Mouse (Mus musculus): ENCODE measurements around the gene Sept12. TPM values are rescaled to one million over a fixed set of nuclear protein-coding genes. Genes with fewer than 3 reads are reported as not detected.

Gene Sept12
- not detected for polyA plus RNA-seq (2017; shearing (Covaris generic))

DNA sequence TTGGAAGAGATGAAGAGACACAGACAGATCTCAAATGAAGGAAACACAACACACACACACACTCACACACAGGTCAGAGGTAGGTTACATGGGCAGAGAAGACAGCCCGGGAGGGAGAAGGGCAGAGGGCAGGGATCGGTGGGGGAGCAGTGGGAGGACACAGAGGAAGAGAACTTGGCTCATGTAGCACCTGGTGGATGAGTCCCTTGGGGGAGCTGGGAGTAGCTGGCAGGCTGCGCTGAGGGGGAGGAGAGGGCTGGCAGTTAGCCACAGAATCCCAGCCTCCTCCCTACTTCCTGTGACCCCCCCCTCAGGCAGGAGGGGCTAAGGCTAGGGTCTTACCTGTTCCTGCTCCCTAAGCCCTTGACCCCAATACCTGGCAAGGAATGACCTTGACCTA lies at the start of gene Sept12:
Sept12 (minus strand) TSS at position 300 of the 400 bp plus-strand sequence.
- no peak for ATAC-seq

DNA sequence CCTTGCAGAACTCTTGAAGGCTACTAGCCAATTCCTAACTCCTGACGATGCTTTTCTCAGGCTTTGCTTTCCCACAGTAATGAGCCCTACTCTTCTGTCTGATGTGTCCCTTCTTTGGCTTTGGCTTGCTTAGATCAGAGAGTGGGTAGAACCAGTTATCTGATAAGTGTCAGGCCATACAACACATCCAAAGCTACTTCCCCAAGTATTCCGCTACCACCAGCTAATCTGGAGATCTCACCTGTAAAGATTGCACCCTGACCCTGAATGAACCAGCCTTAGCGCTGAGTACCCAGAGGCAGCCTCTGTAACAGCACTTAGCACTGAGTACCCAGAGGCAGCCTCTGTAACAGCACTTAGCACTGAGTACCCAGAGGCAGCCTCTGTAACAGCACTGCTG lies 47.7 kb upstream of the Sept12 start:
- ATAC-seq, result no peak

DNA sequence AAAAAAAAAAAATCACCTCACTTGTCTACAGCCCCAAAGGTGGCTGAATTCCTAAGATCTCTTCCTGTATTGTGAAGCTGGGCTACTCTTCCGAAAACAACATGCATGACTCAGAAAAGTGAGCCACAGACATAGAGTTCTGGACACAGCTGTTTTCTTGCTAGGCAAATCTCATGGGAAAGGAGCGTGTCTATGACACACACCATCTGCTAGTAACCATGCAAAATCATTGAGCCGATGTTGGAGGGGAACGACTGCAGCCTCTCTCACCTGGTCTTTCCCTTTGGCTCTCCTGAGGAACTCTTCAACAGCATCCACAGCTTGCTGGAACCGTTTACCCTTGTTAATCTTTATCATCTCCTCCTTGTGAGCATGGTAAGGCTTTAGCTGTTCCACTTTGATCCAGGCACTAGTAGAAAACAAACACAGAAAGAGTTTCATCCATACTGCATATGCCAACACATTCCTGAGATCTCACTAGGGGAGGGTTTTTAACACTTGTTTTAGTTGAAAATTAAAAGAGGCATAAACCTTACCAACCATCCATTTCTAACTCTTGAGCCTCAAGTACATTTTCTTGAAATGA lies 39.1 kb upstream of the Sept12 start:
- ATAC-seq, result no peak

DNA sequence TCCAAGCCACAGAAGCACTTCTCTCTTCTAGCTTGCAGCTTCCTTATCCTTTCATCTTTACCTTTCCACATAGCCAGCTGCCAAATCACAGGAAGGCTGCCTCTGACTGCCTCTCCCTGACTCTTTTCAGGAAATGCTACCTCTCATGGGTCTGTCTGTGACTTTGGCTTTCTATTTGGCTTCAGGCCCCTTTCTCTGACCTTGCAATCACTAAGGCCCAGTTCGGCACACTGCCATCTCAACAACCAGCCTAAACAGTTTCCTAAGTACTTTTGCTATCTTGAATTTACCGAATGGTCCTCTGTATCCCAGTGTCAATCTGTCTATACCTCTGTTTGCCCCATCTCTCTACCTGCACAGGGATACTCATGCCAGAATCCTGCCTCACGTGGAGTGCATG lies 37.9 kb upstream of the Sept12 start:
- no peak for ATAC-seq

DNA sequence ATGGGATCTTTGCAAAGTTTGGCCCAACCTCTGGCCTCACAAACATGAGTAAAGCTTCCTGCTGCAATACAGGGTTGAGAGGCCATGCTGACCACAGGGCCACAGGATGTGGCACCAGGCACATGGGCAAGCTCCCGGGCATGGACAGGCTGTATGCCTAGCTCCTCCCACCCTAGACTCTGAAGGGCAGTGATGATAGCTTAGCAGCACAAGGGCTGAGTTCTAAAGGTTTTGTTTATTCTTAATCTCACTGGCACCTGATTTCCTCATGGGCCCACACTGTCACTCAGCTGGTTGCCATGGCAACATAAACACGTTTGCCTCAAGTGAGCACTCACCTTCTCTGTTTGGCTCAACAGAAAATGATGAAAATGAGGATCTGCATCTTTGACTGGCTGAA lies 32.2 kb upstream of the Sept12 start:
- ATAC-seq, result peak; percentile 60

DNA sequence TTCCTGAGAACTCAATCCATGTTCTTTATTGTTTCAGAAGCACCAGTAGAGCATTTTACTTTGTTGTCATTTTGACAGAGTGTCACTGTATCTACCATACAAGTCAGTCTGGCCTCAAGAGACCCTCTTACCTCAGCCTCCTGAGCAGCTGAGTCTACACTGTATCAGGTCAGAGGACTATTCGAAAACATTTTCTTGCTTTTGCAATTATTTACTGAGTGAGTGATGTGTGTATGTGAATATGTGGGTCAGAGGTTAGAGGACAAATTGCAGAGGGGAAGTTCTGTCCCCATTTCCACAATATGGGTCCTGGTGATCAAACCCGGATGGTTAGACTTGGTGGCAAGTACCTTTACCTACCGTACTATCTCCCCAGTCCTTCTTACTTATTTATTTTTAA lies 26.4 kb upstream of the Sept12 start:
- ATAC-seq, result no peak

DNA sequence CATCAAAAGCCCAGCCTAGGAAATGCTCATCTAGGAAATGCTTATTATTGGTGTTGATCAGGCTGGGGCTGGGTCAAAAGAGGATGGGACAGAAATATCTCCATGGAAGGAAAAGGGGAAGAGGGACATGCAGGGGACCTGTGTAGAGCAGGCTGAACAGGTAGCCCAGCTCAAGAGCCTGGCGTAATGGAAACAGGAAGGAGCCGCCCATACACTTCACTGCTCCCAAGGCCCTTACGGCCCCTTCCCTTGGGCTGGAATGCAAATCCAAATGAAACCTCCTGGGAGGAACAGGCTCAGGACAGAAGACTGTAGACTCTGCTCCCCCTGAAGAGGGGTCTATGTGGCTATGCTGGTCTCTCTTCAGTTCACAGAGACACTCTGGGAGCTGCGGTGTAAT lies 16.9 kb upstream of the Sept12 start:
- ATAC-seq, result no peak

DNA sequence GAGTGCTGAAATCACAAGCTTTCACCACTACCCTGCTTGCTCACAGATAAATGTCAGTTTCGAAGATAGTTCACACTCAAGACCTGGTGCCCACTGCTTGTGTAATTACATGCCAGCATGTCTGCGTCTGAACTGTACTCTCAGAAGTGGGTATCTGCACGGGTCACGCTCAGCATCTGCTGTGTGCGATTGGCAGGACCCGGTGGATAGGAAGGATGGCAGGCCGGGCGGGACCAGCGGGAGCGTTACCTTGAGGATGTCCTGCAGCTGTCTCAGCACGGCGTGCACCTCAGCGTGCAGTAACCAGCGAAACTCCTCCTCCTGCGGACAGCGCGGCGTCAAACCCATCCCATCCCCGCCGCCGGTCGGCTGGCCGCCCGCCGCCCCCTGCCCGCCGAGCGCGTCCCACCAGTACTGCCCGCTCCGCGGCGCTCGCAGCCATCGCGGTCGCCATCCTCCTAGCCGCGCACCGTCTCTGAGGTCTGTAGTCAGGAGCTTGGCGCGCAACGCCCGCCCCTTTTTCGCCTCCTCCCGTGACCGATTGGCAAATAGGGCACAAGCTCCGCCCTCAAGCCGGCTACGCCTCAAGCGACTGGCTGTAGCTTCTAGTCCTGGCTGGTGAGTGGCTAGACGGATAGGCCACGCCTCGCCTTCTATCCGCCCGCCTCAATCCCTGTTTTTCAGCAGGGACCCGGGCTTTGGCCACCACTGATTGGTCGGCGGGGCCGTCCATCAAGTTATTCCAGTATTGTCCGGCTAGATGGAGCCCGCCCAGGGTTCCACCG lies 15.6 kb upstream of the Sept12 start, which contains the start of gene Rogdi:
Rogdi (minus strand) TSS at position 500 of the 785 bp plus-strand sequence.
- peak; percentile 99 for ATAC-seq

DNA sequence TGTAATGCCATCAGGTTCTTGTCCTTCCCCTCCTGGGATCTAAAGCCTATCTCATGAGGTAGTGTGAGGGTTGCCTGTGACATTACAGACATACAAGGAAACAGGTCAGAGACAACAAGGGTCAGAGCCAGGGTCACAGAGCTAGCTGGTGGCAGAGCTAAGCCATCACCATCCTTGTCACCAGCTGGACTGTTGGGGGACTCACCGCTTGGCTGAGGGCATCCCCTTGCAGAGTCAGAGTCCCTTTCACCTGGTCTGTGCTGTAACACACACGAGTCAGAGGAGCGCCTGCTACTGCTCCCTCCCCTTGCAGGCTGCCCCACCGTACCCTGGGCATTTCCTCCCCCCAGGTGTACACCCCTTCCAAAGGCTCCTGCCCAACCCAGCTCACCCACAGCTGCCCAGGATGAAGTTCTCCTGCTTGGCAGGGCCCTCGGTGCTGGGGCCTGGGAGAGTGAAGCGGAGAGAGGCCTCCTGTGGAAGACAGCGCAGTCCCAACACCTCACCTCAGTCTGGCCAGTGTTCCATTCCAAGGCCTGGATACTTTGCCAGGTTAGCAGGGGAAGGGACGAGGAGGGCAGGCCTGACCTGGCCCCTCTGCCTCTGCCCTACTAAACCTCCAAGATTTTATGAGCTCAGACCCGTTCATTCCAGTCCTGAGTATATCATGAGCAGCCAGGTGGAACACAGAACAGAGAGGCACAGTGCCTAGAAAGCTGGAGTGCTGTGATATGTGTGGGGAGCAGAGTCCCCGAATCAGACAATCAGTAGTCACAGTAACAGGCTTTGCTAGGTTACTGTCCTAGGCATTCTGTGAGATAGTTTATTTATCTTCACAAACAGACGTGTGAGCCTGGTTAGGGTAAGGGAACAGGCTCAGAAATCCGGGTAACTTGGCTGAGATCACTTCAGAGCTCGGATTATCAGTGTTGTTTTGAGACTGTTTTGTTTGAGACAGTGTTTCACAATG lies 14.7 kb upstream of the Sept12 start:
- ATAC-seq, result no peak

DNA sequence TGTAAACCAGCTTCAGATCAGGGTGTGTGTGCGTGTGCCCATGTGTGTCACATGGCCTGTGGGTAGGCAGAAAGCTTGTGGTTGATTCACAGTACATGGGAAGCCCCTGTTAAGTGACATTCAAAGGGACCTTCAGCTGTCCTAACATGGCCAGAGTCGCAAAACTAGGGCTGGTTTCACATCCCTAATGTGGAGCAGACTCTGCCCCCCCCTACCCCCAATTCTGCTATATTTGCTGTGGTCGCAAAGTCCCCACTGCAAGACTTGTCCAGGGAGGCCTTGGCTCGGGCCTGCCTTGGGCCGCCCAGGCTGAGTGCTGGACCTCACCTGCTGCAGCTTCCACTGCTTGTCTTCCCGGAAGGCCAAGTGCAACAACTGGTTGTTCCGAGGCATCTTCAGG lies 13.6 kb upstream of the Sept12 start:
- no peak for ATAC-seq

DNA sequence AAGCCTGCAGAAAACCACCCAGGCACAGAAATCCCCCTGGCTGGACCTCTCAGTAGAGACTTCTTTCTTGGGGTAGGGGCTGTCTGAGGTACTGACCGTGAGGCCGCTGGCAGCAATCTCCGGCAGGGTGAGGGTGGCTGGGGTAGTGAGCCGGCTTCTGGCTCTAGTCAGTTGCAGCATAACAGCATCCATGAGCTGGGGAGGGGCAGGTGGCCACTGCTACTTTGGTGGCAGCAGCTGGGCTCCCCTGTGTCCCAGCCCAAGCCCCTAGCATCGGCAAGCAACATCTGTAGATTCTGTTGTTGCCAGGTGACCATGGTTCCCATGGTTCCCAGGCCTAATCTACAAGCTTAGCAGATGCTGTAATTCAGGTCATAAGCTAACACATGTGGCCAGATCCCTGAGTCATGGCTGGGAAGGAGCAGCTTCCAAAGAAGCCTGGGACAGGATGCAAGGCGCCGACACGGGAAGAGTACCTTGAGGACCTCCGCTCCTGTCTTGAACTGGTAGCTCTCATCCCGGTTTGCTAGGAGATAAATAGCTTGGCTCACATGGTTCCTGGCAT lies 12.8 kb upstream of the Sept12 start:
- no peak for ATAC-seq

DNA sequence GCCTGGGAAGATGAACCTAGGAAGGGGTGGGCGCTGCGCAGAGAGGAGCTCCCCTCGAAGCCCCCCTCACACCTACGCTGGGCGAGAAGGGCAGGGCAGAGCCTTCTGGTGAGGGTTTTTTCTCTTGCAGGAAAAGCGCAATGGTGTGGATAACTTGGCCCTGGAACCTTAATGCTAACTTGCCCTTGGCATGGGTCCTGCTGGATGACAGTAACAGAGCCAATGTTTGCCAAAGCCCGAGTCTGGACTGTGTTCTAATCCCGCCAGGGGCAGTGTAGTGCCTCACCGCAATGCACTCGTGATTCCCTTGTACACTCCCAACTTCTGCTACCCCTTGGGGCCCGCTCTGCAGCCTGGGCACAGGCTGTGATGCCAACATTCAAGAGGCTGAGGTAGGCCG lies 10.4 kb upstream of the Sept12 start:
- no peak for ATAC-seq

DNA sequence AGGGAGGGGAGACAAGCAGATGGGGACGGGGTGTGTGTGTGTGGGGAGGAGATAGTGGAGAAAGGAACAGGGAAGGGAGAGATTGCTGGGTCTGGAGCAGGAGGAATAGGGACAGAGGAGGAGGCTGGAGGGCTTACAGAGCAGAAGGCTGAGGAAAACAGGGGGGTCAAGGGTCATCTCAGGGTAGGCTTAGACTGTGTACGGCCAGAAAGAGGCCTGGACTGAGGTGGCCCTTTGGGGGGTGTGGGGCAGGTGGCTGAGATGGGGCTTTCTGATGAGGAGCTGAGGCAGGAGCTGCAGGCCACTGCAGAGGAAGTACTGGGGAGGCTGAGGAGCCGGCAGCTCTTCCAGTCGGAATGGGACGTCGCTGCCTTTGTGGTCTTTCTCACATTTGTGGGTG lies 9.8 kb upstream of the Sept12 start:
- no peak for ATAC-seq

DNA sequence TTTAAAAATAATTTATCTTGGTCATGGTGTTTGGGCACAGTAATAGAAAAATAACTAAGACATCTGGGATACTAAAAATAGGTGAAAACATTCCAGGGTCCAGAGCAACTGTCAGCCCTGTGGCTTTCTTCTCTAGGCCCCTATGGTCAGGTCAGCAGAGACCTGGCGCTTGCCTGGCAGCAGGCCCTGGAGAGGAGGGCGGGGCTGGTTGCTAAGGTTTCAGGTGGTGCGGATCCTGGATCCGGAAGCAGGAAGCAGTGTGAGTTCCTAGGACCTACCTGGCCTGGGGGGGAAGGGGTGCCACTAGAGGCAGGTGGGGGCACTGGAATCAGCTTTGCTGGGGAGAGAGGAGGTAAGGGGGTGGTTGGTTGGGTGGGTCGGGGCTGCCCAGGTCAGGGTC lies 9.4 kb upstream of the Sept12 start, which contains the start of gene Smim22:
Smim22 (plus strand) TSS at position 222 of the 400 bp plus-strand sequence.
- ATAC-seq, result no peak

DNA sequence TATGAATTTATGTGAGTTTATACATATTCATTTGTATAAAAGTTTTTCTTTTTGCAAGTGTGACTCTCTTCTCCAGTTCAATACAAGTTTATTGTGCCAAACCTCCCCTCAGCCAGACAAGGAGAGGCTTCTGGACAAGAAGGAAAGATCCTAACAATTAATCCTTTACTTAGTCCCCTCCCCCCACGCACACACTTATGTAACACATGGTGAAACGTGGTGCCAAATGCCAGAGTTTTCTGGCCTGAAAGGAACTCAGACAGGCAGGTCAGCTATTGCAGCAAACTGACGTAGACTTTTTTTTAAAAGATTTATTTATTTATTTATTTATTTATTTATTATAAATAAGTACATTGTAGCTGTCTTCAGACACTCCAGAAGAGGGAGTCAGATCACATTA lies 3.0 kb upstream of the Sept12 start:
- ATAC-seq, result no peak

DNA sequence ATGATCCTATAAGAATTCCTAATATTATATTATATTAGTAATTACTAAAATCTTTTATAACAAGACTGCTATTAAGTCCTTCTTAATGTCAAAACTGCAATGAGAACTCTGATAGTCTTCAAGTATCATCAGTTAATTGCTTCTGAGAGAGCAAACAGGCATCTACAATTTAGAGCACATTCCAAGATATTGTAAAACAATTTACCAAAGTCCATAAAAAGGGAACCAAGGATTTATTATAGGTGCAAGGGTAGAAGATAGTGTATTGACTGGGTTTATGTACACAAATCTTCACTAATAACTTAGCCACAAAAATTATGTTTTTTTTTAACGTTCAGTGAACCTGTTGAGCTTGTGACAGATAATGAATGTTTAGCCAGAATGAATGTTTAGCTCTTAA lies 1.3 kb upstream of the Sept12 start:
- no peak for ATAC-seq

DNA sequence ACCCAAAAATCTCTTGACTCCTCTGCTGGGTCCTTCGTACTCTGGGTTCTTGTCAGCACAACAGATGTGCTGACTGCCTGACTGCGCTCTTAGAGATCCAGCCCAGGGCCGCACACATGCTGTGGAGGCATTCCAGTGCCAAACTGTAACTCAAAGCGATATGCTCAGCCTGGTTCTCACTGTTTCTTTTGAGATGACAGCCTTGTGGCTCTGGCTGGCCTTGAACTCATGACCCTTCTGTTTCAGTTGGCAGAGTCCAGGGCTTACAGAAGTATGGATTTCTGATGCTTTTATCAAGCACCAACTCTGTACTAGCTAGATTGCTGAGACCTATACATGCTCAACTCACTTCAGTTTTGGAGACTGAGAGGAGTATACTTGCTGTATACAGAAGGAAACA lies 4.4 kb downstream of the Sept12 start:
- ATAC-seq, result no peak

DNA sequence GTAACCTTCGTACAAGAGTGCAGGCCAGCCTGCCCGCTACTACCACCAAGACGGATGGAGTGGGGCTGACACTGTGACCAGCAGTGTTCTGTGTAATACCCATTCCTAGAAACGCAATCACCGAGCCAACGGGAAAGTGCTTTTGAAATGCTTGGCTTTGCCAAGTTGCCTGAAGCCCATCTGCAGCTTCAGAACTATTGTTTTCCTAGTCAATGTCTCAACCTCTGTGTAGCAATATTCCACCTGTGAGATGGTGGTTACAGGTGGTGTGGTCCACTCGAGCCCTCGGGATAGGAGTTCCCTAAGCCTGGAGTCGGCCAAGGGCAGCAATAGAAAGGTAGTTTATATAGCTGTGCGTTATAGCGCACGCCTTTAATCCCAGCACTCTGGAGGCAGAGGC lies 12.9 kb downstream of the Sept12 start:
- no peak for ATAC-seq

DNA sequence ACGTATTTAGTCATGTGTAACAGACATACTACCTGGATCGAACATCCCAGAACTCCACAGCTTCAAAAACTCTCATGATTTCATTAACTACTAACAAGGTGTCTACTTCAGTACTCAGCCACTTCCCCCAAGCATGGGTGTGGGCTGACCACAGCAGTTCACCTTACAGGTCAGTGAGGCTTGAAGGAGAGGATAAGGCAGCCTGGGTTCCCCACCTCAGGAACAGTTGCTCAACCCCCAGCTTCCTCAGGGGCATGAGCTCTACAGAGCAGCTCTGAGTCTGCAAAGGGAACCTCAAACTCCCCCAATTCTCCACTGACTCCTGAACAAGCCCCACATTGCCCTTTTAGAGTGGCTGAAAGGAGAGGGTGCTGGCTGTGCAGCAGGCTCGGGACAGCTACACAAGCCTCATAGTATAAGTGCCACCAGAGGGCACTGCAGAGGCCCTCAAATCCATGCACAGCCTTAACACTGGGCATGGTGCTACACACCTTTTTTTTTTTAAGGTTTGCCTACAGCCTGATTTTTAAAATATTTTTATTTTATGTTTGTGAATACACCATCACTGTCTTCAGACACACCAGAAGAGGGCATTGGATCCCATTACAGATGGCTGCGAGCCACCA lies 17.8 kb downstream of the Sept12 start:
- peak; percentile 58 for ATAC-seq

DNA sequence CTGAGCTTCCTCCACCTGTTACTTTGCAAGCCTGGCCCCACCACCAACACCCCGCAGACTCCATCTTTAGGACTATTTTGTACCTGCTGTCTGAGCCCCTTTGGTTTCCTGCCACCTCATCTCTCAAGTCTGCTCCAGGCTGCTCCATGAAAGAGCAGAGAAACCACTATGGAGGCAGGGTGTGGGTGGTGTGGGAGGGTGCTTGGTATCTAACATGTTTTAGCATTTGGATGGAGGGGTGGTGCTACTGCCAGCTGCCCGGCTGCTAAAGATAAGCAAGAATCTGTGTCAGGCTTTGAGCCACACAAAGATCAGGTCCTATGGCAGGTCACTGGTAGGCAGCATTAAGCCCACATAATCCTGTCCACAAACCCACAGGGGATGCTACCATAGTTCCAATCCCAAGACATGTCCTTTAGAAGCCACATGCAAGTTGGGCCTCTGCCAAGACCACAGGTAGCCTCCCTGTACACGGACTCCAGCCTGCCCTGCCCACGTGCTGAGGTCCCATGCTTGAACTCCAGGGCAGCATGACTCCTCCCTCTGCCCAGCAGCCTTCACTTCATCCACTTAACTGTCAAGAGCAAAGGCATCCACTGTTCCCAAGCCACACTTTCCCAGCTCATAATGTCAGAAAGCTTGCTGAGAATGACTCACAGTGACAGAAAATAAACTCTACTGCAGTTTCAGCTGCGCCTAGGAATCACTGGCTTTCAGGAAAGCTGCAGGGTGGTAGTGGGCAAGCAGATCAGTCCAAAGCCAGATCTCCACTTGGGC lies 19.2 kb downstream of the Sept12 start:
- ATAC-seq, result no peak

DNA sequence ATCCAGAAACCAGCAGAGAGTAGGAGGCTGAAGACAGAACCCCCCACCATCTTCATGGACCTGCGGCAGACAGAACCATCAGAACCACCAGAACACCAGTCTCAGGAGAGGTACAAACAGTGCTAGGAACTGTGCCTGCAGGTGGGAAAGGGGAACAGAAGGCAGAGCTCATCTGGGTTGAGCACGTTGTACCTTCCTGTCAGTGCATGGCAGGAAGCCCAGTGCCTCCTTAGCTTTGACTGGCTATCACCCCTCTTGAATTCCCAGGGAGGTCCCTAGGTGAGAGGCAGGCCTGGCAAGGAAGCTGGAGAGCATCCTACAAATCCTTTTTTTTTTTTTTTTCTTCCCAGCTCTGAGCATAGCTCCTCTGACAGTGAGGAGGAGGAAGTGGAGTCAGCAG lies 21.5 kb downstream of the Sept12 start:
- no peak for ATAC-seq

DNA sequence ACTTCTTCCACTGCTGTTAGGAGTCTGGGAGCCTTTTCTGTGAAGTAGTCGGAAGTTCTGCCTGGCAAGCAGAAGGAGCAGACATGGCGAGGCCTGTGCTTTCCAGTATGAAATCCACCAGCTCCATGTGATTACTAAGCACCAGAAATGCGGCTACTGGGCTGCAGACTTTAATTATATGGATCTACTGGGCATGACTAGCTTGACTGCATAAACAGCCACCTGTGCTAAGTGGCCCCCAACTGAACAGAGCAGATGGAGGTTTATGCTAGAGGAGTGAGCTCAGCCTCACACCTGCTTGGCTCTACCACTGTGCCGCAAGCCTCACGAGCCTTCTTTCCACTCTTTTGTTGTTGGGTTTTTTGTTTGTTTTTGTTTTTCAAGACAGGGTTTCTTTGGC lies 23.1 kb downstream of the Sept12 start:
- no peak for ATAC-seq
